Mouse (Mus musculus): ENCODE measurements at regions not wholly inside any gene's neighbourhood (a gene's known extent, or its start where the extent isn't known, plus 50 kb on each side); places are given as distances from the start of the nearest gene placed in this dataset.

DNA sequence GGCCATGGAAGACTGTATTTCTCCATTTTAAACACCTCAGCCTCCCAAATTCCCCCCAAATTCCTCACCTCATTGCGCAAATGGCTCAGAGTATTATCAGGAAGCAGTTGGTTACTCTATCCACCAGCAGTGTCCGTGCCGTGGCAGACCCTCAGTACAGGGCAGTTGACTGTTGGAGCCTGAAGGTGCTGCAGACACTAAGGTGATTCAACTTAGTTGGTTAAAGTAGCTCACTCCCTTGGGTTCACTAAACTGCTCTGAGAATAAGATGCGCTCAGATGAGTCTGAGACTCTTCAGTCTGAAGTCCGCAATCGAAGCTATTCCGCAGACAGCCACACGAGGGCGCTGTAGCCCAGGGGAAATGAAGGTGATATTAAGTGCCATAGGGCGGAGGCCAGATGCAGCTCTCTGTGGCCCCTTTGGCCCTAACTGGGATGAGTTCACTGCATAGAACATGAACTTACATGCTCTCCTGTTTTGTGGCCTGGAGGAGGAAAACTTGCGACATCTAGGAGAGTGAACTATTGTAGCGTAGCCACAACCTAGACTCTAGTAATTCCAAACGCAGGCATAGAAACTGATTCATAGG is 62.9 kb downstream of the Amer3 start:
- DNase-seq (ENCODE audit: low spot score) = peak; percentile 66

DNA sequence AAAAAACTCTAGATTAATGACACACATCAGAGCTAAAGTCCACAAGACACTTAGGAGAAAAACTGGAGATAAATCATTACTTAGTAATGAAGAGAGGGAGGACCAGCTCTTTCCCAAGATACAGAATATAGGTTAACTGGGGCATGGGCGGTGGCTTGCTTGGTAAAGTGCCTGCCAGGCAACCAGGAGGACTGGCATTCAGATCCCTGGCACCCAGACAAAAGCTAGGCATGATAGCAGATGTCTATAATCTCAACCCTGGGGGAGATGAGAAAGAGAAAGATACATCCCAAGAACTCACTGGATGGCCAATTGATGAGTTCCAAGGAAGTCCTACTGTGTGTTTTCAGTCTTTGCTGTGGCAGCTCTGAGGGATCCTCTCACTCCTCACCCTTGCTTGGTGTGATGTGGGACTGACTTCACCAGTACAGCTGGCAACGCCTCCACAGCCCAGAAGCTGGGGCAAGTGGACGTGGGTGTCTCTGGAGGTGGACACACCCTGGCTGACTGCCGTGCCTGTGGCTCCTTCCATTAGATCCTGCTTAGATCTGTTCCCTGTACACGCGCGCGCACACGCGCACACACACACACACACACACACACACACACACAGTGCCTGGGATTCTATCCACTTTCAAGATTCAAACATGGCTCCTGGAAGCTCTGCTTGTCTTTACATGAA is 74.6 kb downstream of the Amer3 start:
- DNase-seq (ENCODE audit: low spot score) = no peak

DNA sequence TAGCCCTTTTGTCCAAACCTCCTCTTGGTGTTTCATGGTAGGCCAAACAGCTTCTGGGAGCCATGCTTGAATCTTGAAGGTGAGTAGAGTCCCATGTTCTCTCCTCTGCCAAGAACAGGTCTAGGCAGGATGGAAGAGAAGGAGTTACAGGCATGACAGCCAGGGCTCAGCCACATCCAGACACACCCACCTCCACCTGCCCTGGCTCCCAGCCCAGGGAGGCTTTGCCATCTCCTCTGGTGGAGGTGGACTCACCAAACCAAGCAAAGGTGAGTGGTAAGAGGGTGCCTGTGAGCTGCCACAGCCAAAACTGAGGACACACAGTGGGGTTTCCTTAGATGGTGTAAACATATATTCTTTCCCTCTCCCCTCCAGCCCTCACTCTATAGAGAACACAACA is 78.0 kb downstream of the Amer3 start:
- DNase-seq (ENCODE audit: low spot score) = no peak

- DNase-seq (ENCODE audit: low spot score) = no peak
Measured at GRCm38 (mm10) chr1:34663875-34664547, 84.6 kb downstream of the Amer3 start.

DNA sequence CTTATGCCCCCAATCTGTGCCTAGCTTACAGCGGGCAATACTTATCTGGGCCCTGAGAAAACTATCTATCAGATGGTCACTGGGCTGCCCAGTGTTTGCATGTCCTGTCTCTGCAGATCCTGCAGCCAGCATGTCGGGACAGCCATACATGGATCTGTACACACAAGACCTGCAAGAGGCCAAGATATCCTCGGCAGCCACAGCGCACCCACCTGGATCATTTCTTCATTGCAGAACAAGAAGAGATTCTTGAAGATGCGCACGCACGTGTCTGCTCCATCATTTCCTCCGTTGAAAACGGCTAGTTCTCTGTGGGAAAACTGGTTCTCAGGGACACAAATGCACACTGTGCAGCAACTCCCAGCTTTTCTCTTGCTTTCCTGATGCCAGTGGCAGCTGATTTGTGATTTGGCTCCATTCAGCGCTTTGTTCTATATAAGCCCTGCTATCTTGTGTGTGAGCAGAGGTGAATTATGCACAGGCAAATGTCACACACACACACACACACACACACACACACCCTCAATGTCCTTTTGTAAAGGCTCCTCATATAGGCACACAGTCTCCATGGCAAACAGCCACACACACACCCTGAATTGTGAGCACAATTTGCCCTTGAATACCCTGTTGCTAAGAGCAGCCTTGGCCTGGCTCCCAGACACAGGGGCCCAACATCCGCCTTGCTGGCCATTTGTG is 85.5 kb downstream of the Amer3 start:
- DNase-seq (ENCODE audit: low spot score) = no peak

- no peak for DNase-seq (ENCODE audit: low spot score)
Measured at GRCm38 (mm10) chr1:34665512-34665854, 86.0 kb downstream of the Amer3 start.

DNA sequence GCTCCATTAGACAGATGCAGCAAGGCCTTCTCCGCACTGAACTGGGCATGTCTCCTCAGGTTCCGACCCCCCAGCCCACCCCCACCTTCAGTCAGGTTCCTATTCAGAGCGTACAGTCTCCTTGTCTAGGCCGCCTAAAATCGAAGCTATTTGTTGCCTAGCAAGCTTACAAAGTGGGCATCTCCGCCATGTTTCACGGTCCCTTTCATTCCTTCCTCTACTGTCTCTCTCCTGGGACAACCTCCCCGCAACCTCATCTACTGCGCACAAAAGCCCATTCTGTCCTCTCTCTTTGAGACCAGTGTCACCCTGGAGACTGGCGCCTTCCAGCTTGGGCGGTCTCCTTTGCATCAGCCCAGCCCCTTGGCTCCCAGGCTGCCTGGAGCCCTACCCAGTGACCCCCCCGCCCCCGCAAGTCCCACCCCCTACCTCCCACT is 86.8 kb downstream of the Amer3 start:
- DNase-seq (ENCODE audit: low spot score) = no peak

DNA sequence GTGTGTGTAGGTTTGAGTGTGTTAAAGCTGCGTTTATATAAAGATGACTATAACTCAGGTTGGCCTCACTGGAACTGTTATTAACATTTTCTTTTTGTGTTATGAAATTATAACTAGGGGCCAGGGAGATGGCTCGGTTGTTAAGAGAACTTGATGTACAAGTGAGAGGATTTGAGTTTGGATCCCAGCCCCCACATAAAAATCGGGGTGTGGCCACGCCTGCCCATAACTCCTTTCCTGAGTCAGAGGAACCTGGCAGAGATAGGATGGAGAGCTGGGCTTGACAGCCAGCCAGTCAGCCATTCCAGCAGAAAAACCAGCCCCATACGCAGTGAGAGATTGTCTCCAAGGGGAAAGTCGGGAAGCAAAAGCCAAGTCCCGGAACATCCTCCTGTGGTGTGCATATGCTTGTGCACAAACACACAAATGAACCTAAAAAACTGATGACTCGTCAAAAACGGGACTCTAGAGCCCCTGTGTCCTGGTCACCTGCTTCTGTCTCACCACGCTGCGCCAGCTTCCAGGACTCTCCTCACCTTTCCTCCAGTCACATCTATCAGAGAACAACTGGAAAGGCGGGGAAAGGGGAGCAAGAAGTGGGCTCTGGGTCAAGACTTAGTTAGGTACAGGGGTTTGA is 97.8 kb downstream of the Amer3 start:
- DNase-seq (ENCODE audit: low spot score) = no peak

DNA sequence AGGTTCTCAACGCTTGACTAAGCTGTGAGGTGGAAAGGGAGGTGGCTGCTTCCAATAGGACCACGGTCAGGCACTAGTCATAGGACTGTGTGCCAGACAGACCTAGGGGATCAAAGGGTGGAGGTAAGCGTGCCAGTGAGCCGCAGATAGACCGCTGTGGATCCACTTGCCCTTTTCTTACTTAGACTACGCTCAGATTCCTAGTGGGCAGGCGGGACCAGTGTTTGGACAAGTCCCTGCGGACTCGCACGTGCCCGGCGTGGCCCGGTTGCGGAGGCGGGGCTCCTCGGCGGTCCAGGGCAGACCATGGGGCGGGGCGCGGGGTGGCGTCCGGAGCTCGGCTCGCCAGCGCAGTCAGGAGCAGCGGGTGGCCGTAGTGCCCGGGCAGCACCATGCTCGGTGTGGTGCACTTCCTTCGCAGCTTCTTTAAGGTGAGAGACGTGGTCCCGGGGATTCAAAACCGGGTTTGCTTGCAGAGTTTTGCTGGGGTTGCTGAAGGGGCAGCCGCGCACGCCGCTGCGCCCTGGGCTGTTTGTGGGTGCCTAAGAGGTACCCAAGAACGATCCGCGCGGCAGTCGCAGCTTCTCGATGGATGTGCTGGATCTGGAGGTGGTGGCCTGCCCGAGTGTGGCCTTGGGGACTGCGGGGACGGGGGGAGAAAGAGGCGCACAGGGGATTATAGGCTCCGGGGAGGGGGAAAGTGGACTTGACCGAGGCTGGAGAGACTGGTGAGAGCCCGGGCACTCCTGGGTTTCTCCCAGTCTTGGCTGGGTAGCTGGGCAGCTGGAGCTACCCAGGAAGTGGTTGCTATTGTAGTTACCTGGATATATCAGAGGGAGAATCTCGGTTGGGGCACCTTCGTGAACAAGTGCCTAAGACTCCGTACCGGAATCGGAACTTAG is 98.6 kb downstream of the Amer3 start:
- DNase-seq (ENCODE audit: low spot score) = peak; percentile 43

GRCm38 (mm10) chr1:34678734-34679068 is 99.2 kb downstream of the Amer3 start:
- no peak for DNase-seq (ENCODE audit: low spot score)

GRCm38 (mm10) chr1:34686539-34686938 is 107.1 kb downstream of the Amer3 start:
- no peak for DNase-seq (ENCODE audit: low spot score)

GRCm38 (mm10) chr1:34696533-34696932 is 117.1 kb downstream of the Amer3 start:
- no peak for DNase-seq (ENCODE audit: low spot score)

- peak; percentile 39 for DNase-seq (ENCODE audit: low spot score)
Measured at GRCm38 (mm10) chr1:34700237-34701030, 121.0 kb downstream of the Amer3 start.

GRCm38 (mm10) chr1:34701436-34701835 is 122.0 kb downstream of the Amer3 start:
- DNase-seq (ENCODE audit: low spot score) = no peak

- DNase-seq (ENCODE audit: low spot score) = no peak
Measured at GRCm38 (mm10) chr1:34709089-34709488, 129.6 kb downstream of the Amer3 start.

GRCm38 (mm10) chr1:34722674-34723073 is 120.2 kb downstream of the Fam168b start:
- no peak for DNase-seq (ENCODE audit: low spot score)

- DNase-seq (ENCODE audit: low spot score) = no peak
Measured at GRCm38 (mm10) chr1:34732156-34732555, 110.7 kb downstream of the Fam168b start.

DNA sequence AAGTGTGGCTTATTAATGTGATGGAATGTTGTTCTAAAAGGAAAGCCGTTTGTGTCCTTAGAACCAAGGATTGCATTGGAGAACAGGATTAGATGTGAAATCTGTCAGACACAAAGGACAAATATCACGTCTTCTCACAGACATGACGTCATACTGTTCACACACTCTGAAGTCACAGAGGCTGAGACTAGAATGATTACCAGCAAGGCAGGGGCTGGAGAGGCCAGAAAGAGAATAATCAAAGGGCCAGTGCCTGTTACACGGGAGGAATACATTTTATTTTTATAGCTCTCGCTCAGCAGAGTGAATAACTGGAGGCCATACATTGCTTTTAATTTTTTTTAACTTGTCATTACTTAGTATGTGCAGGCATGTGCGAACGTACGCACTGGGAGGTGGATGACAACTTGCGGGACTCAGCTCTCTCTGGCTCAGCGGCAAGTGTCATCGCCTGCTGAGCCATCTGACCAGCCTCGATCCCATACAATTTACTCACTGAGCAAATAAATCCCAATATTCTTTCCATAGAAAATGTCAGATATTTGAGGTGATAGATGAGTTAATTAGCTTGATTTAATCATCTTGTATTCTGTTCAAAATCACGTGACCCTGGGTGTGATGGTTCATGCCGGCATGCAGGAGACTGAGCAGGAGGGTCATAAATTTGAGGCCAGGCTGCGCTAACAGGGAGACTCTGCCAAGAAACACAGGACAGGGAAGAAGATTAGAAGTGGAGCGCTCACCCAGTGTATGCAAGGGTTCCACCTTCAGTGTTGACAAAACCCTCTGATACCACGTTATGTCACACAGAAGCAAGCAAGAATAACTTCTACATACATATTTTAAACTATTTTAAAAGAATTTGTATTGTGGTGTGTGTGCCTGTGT is 109.6 kb downstream of the Fam168b start:
- no peak for DNase-seq (ENCODE audit: low spot score)

DNA sequence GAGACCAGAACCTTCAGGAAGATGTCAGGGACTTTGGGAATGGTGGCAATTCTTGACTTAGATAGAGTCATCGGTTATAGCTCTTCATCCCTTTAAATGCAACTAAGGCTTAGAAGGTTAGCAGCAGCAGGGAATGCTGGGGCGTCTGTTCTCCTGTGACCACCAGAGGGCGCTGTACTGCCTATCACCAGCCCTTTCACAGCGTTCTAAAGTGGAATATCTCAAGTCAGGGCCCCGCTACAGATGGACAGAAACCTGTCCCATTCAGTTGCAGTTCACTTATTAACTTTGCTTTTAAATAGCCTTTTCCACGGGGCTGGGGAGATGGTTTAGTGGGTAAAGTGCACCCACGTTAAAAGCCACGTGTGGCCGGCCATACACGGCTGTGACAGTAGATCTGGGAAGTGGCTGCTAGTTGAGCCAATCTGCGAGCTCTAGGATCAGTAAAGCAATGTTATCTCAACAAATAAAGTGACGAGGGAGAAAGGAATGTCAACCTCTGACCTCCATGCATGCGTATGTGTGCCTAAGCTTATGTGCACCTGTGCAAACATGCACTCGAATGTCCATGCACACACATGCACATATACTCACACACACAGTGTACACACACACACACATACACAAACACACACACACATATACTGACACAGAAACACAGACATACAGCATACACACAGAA is 104.3 kb downstream of the Fam168b start:
- DNase-seq (ENCODE audit: low spot score) = peak; percentile 46
